Mouse (Mus musculus) A20 (cell line): ENCODE results near the gene Fam20c.

ENCODE experiments used
- DNase-seq: peaks from one replicate; pipeline ENCODE4 v3.0.0-alpha.2; 2011; ENCODE audit warnings: low read depth, low spot score

Gene Fam20c

GRCm38 (mm10) chr5:138756311-138757085 lies 2.2 kb downstream of the Fam20c start:
- DNase-seq = no peak

- DNase-seq = no peak
These were observed 2.8 kb downstream of the Fam20c start for GRCm38 (mm10) chr5:138757135-138757534.

GRCm38 (mm10) chr5:138757616-138758015 lies 3.3 kb downstream of the Fam20c start:
- DNase-seq = no peak

- no peak for DNase-seq
These were observed 4.2 kb downstream of the Fam20c start for GRCm38 (mm10) chr5:138758533-138758932.

GRCm38 (mm10) chr5:138761836-138762334 lies 7.6 kb downstream of the Fam20c start:
- no peak for DNase-seq

- DNase-seq = no peak
These were observed 8.0 kb downstream of the Fam20c start for GRCm38 (mm10) chr5:138762361-138762760.

GRCm38 (mm10) chr5:138764601-138765000 lies 10.3 kb downstream of the Fam20c start:
- DNase-seq = no peak

- DNase-seq = no peak
These were observed 13.3 kb downstream of the Fam20c start for GRCm38 (mm10) chr5:138767650-138768049.

GRCm38 (mm10) chr5:138768704-138769103 lies 14.4 kb downstream of the Fam20c start:
- no peak for DNase-seq

- no peak for DNase-seq
These were observed 14.8 kb downstream of the Fam20c start for GRCm38 (mm10) chr5:138769126-138769525.

GRCm38 (mm10) chr5:138775096-138775495 lies 20.8 kb downstream of the Fam20c start:
- no peak for DNase-seq

GRCm38 (mm10) chr5:138776346-138776745 lies 22.0 kb downstream of the Fam20c start:
- no peak for DNase-seq

GRCm38 (mm10) chr5:138778731-138779463 lies 24.6 kb downstream of the Fam20c start:
- no peak for DNase-seq

- DNase-seq = no peak
These were observed 25.3 kb downstream of the Fam20c start for GRCm38 (mm10) chr5:138779655-138780054.

- DNase-seq = no peak
These were observed 28.4 kb downstream of the Fam20c start for GRCm38 (mm10) chr5:138782697-138783096.

- DNase-seq = no peak
These were observed 28.9 kb downstream of the Fam20c start for GRCm38 (mm10) chr5:138783181-138783580.

- DNase-seq = no peak
These were observed 31.7 kb downstream of the Fam20c start for GRCm38 (mm10) chr5:138785986-138786515.

GRCm38 (mm10) chr5:138787648-138788047 lies 33.3 kb downstream of the Fam20c start:
- DNase-seq = no peak

- no peak for DNase-seq
These were observed 34.3 kb downstream of the Fam20c start for GRCm38 (mm10) chr5:138788481-138789211.

- DNase-seq = no peak
These were observed 36.7 kb downstream of the Fam20c start for GRCm38 (mm10) chr5:138790954-138791480.

- DNase-seq = no peak
These were observed 47.3 kb downstream of the Fam20c start for GRCm38 (mm10) chr5:138801588-138802116.
